Mouse (Mus musculus) CH12F3 (cell line): ENCODE results near the gene Gm28044.
"Not testable (repeated sequence)": the region's sequence is repeated elsewhere in the genome, so short reads cannot be mapped to it uniquely, and the experiment has no call there.

Experiments used
- in situ Hi-C: fragments of 300-500 bp; cut with MboI; formaldehyde crosslinking; loops from 2 replicates; pipeline ENCODE4 v1.14.3; 2020; ENCODE audit warnings: low sequenced_read_pairs

Gene Gm28044

DNA sequence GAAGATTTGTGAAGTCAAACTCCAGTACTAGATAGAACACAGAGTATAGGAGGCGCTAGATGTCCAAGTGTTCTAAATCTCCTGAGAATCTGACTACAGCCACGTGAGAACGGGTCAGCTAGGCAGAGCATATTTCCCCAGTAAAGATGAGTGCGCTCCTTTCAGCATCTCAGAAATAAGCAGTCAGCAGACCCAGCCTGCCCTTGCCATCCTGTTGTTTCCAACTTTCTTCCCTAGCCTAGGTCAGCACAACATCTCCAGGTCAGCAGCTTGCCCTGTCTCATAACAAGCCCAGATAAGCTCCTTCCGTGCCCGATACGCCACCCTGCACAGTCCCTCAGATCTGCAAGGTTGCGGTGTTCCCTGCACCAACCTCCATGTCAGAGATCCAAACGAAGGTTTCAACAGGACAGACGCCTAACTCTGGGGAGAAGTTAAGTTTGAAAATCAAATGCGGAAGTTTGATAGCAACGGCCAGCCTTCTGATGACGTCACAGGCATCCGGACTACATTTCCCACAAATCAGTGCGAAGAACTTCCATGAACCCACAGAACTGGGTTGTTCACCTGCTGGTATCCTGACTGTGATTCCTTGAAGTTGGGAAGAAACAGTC is at the start of gene Gm28044, which contains the start of gene Zfp953:
Gene Gm28044, minus strand, starts transcription at position 406 of the 614 bp plus-strand sequence.
Gene Zfp953, minus strand, starts transcription at position 475 of the 614 bp plus-strand sequence.
- in situ Hi-C loops, result no loop called here

DNA sequence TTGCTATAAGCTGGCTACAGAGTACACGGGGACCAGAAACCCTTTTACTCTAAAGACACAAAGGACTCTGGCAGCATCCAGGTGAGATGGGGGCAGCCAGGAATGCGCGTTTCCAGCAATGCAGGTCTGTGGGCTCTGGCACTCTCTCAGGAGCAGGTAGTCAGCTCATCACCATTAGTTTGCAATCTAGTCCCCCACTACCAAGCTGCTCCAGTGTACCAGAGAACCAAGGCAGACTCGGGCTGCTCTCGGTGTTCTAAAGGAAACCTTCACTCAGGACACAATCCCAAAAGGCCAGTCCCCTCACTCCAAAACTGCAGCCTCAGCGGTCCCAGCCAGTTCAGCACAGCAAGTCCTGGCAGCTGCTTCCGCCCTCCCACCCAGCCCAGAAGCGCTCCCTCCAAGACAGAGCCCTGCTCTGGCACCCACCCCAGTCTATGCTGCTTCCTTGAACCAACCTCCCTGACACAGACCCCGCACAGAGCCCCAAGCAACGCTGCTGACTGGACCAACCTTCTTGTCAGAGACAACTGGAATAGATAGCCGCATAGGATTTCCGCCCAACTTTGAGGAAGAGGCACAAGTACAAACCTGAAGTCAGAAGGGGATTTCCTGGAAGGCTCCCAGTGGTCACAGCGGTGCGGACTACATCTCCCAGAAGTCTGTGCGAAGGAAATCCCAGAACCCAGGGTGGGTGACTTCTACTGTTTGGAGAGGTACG is 39.0 kb upstream of the Gm28044 start, which contains the start of gene Zfp429:
Gene Zfp429, minus strand, starts transcription at position 637 of the 721 bp plus-strand sequence.
- in situ Hi-C loops, result not testable (repeated sequence)

DNA sequence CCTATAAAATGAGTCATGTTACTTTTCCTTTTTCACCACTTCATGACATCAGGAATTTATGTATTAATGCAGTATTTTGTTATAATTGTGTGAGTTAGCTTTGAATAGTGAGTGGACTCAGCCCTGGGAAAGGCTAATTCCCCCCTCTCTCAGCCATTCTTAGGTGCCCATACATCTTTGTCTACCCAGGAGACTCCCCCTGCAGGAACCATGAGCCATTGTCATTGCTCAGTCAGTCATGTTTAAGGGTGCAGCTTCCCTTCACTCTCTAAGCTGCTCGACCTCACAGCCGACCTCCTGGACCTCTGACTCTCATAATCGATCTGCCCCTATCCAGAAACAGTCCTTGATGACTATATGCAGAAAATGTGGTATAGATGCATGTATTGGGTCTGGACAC is 15.9 kb upstream of the Gm28044 start:
- in situ Hi-C loops, result not testable (repeated sequence)

GRCm38 (mm10) chr13:67375050-67375911 is 14.9 kb upstream of the Gm28044 start, which contains the start of the genes Gm28041 and Zfp456:
Gene Gm28041 (minus strand): TSS chr13:67375733.
Gene Zfp456 (minus strand): TSS chr13:67375810.
- in situ Hi-C loops, result not testable (repeated sequence)

- in situ Hi-C loops, result no loop called here
These were observed 8.5 kb downstream of the Gm28044 start for GRCm38 (mm10) chr13:67351854-67352253.

DNA sequence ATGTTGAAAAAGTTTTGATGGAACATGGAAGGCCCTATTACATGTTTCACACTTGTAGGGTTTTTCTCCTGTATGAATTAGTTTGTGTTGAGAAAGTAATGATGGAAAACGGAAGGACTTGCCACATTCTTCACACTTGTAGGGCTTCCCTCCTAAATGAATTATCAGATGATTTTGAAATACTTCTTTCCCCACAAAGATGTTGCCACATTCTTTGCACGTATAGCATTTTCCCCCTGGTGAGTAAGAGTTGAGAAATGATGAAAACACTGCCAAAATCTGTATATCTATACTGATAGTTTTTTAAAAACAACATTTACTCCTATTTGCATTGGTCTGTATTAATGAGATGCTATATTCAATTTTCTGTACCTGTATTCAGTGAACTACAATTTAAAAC is 16.9 kb downstream of the Gm28044 start:
- in situ Hi-C loops, result no loop called here

- in situ Hi-C loops, result no loop called here
These were observed 27.5 kb downstream of the Gm28044 start for GRCm38 (mm10) chr13:67332877-67333276.

GRCm38 (mm10) chr13:67332019-67332724 is 28.2 kb downstream of the Gm28044 start, which contains the start of gene Zfp595:
Gene Zfp595 (minus strand): TSS chr13:67332570.
- in situ Hi-C loops, result no loop called here

GRCm38 (mm10) chr13:67306718-67307117 is 53.6 kb downstream of the Gm28044 start:
- in situ Hi-C loops, result no loop called here

DNA sequence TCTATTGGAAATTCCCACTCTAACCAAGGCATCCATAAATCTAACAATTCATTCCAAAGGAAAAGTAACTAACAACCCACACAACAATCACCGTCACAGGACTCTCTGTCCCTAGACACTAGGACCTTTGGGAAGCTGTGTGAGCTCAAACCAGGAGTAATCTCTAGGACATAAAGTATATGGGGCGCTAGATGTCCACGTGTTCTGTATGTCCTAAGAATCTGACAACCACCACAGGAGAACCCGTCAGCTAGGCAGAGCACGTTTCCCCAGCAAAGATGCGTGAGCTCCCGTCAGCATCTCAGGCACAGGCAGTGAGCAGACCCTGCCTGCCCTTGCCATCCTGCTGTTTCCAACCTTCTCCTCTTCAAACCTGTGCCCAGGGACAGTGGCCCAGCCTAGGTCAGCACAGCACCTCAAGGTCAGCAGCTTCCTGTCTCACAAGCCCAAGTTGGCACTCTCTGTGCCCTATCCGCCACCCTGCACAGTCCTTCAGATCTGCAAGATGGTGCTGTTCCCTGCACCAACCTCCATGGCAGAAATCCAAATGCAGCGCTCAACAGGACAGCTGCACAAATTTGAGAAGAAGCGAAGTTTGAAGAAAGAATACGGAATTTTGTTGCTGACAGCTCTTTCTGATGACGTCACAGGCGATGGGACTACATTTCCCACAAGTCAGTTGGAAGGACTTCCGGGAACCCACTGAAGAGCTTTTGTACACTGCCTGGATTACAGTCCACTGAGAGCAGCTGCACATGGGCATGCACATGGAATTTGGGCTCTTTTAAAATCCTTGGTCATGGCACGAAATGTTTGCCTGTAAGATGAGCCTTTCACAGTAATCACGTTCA is 54.3 kb downstream of the Gm28044 start, which contains the start of gene Zfp457:
Gene Zfp457, minus strand, starts transcription at position 664 of the 851 bp plus-strand sequence.
- in situ Hi-C loops, result no loop called here

DNA sequence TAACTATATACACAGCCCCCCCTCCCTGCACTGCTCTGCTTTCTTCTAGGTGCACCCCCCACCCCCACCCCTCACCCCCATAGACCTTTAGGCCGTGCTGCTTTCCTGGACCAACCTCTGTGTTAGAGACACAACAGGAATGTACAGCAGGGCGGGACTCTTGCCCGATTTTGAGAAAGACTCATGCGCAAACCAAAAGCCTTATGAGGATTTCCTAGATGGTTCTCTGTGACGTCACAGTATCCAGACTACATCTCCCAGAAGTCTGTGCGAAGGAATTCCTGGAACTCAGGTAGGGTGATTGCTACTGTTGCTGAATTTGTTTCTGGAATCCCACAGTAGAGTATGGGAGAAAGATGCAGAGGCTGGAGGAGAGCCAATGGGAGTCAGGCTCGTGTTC is 82.0 kb downstream of the Gm28044 start, which contains the start of gene Zfp458:
Gene Zfp458, minus strand, starts transcription at position 153 of the 400 bp plus-strand sequence.
- in situ Hi-C loops, result no loop called here

DNA sequence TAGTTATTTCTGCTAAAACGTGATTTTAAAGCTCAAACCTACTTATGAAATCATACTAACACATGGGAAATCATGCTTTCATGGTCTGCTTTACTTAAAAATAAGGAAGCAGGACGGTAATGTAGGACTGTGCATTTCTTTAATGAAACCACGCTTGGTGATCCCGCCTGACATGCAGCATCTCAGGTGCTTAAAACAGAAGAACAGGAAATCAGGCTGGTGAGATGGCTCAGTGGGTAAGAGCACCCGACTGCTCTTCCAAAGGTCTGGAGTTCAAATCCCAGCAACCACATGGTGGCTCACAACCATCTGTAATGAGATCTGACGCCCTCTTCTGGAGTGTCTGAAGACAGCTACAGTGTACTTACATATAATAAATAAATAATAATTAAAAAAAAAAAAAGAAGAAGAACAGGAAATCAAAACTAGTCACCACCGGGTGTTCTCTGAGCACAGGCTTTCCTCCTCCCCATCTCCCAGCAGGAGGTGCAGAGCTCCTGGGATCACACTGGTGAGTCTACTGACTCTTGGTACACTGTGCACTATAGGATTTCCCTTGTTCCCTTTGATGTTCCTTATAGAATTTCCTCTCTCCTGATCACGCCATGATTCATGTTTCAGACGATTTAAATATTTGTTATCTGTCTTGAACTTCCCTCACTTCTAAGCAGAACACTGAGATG is 90.8 kb downstream of the Gm28044 start:
- in situ Hi-C loops, result not testable (repeated sequence)

DNA sequence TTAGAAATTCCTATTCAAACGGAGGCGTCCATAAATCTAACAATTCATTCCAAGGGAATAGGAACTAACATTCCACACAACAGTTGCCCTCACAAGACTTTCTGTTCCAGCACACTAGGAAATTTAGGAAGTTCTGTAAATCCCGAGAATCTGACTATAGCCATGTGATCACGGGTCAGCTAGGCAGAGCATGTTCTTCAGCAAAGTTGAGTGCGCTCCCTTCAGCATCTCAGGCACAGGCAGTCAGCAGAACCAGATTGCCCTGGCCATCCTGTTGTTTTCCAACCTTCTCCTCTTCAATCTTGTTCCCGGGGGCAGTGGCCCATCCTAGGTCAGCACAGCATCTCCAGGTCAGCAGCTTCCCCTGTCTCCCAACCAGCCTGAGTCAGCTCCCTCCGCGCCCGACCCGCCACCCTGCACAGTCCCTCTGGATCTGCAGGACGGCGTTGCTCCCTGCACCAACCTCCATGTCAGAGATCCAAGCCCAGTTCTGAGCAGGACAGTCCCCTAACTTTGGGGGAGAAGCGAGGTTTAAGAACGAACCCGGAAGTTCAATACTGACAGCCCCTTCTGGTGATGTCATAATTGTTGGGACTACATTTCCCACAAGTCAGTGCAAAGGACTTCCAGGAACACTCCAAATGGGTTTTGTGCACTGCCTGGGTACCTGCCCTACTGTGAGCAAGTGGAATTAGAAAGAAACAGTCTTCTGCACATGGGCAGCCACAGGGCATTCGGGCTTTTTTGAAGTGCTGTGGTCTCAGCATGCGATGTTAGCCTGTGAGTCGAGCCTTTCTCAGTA is 91.6 kb downstream of the Gm28044 start:
- in situ Hi-C loops, result no loop called here
